Mouse (Mus musculus): Measurements from ENCODE around the gene Prmt3. TPM values are rescaled to one million over a fixed set of nuclear protein-coding genes. Genes with fewer than 3 reads are reported as not detected.

The Prmt3 gene
- polyA plus RNA-seq, 1 experiment from 2014 or later = 67.5 TPM

GRCm38 (mm10) chr7:49825492-49825891 lies 47.3 kb downstream of the Prmt3 start:
- H3K36me3 ChIP-seq (ENCODE audit: insufficient read depth) = peaks cover 42% of the 10 kb centered on the region
- H3K27me3 ChIP-seq (ENCODE audit: insufficient read depth, low read length) = no peaks in the 10 kb centered on the region
- H3K9ac ChIP-seq = no peak overlapping the region

DNA sequence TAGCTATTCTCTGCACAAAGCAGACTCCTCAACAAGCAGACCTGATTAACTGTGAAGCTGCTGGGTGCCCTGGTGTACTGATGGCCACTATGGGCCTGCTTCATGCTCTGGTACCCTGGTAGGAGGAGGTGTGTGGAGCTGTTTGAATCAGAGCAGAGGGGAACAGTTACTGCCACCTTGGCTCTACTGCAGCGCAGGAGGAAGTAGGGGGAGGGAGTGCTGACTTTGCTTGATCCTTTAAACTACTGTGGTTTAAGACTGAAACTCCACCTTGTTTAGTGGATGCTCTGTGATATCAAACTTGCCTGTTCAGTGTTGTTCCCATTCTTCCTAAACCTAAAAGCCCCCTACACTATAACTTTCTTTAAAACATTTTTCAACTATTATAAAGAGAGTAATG lies 49.8 kb downstream of the Prmt3 start:
- H3K27ac ChIP-seq (ENCODE audit: low read depth) = no peak overlapping the region
- H3K4me1 ChIP-seq (ENCODE audit: insufficient read depth) = no peaks in the 10 kb centered on the region
- DNase-seq (no peak), ATAC-seq (ENCODE audit: insufficient read depth) (no peak)
- H3K9ac ChIP-seq = no peak overlapping the region
- no peaks in the 10 kb centered on the region for H3K27me3 ChIP-seq (ENCODE audit: insufficient read depth, low read length)
- H3K4me2 ChIP-seq = no peak overlapping the region
- H3K4me3 ChIP-seq (ENCODE audit: low read depth, low read length) = no peak overlapping the region
- H3K36me3 ChIP-seq (ENCODE audit: insufficient read depth) = peaks cover 46% of the 10 kb centered on the region
- TF ChIP-seq CTCF (IDR thresholded peaks at IDR 0.05; ENCODE audit: low read depth) = no peak
- 81% methylated on average over 1 of the region's 1 CpGs for WGBS
- H3K9me3 ChIP-seq (ENCODE audit: low read depth, low read length) = no peaks in the 10 kb centered on the region

More at GRCm38 (mm10) chr7:49825492-49825891, 47.3 kb downstream of the Prmt3 start:
- WGBS = 91% methylated on average over 3 of the region's 3 CpGs
- DNase-seq = no peak
- H3K27ac ChIP-seq (ENCODE audit: low read depth) = no peak overlapping the region
- H3K4me2 ChIP-seq = no peak overlapping the region
- no peak for ATAC-seq (ENCODE audit: insufficient read depth)
- no peak for TF ChIP-seq CTCF (IDR thresholded peaks at IDR 0.05; ENCODE audit: low read depth)
- no peaks in the 10 kb centered on the region for H3K9me3 ChIP-seq (ENCODE audit: low read depth, low read length)
- no peak overlapping the region for H3K4me3 ChIP-seq (ENCODE audit: low read depth, low read length)
- H3K4me1 ChIP-seq (ENCODE audit: insufficient read depth) = no peaks in the 10 kb centered on the region

DNA sequence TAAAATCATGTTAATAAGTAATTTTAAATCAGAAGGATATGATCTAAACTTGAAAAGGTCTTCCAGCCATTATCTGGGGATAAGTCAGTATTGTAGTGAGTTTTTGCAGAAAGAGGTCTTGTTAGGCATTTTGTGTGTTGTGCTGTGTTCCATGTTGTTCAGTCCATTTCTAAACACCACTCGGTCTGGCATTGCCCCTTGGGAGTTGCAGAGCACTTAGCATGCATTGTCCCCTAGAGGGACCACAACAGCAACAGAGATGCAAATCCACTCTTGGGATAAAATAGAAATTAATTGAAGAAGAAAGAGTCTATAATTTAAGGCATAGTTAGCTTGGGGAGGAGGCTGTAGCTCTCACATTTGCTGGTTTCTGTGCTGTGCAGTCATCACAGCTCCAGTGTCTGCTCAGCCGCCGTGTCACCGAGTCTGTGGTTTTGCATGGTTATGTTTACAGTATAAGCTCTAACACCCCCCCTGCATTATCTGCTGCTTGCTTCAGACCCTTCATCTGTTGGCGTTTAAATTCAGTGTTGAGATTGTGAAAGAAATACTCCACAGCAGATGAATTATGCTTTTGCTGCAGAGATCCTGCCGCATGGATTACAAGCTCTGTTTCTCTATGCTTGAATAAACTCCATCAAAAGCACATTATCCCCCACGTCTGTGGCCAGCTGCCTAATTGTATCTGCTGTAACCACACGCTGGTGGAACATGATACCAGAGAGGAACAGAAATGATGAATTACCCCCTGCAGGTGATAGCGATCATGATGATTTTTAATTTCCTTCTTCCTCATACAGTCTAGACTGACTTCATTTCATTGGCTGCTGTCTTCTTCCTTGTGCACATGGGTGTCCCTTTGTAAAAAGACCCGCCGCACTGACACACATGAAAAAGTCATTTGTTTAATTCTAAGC lies 64.5 kb downstream of the Prmt3 start:
- 40% methylated on average over 11 of the region's 11 CpGs for WGBS
- H3K36me3 ChIP-seq (ENCODE audit: insufficient read depth) = peaks cover 20% of the 10 kb centered on the region; the same call in 1 of the 2 replicates
- no peak overlapping the region for H3K4me3 ChIP-seq (ENCODE audit: low read depth, low read length)
- no peaks in the 10 kb centered on the region for H3K4me1 ChIP-seq (ENCODE audit: insufficient read depth)
- H3K27ac ChIP-seq (ENCODE audit: low read depth) = peak overlapping the region; percentile 27; the same call in 1 of the 2 replicates
- H3K4me2 ChIP-seq = no peak overlapping the region
- H3K9ac ChIP-seq = no peak overlapping the region
- no peaks in the 10 kb centered on the region for H3K9me3 ChIP-seq (ENCODE audit: low read depth, low read length)
- DNase-seq (peak; percentile 63), ATAC-seq (ENCODE audit: insufficient read depth) (peak; percentile 67)
- no peak for TF ChIP-seq CTCF (IDR thresholded peaks at IDR 0.05; ENCODE audit: low read depth)
- H3K27me3 ChIP-seq (ENCODE audit: insufficient read depth, low read length) = no peaks in the 10 kb centered on the region

- DNase-seq = peak; percentile 13
- no peak for TF ChIP-seq CTCF (IDR thresholded peaks at IDR 0.05; ENCODE audit: low read depth)
- ATAC-seq (ENCODE audit: insufficient read depth) = peak; percentile 53; the same call in 1 of the 2 replicates
Measured at GRCm38 (mm10) chr7:49843304-49843933, 65.3 kb downstream of the Prmt3 start.

DNA sequence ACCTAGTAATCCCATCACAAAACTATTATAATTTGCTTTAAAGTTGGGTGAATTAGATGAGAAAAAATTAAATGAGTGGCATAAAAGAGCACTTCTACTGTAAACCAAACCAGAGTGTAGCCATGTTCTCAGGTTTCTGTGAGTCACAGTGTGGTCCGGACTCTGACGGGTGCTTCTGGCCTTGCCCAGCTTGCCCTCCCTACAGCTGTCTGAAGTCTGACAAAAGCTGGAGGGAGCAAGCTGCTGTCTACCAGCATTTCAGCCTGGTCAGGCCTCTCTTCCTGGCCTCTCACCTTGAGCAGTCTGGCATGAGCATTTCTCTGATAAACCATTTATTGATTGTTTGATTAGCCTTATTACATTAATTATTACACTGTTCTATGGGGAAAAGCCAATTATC lies 69.8 kb downstream of the Prmt3 start:
- TF ChIP-seq CTCF (IDR thresholded peaks at IDR 0.05; ENCODE audit: low read depth) = no peak
- DNase-seq = no peak
- 71% methylated on average over 2 of the region's 2 CpGs for WGBS
- H3K36me3 ChIP-seq (ENCODE audit: insufficient read depth) = peaks cover 13% of the 10 kb centered on the region
- ATAC-seq (ENCODE audit: insufficient read depth) = no peak
- H3K4me3 ChIP-seq (ENCODE audit: low read depth, low read length) = no peak overlapping the region
- no peak overlapping the region for H3K4me2 ChIP-seq
- H3K27ac ChIP-seq (ENCODE audit: low read depth) = no peak overlapping the region
- no peaks in the 10 kb centered on the region for H3K27me3 ChIP-seq (ENCODE audit: insufficient read depth, low read length)
- no peaks in the 10 kb centered on the region for H3K4me1 ChIP-seq (ENCODE audit: insufficient read depth)
- no peak overlapping the region for H3K9ac ChIP-seq
- H3K9me3 ChIP-seq (ENCODE audit: low read depth, low read length) = no peaks in the 10 kb centered on the region

More at GRCm38 (mm10) chr7:49843304-49843933, 65.3 kb downstream of the Prmt3 start:
- Histone ChIP-seq H3K9ac (no peak overlapping the region), H3K4me3 (ENCODE audit: low read depth, low read length) (no peak overlapping the region), H3K27ac (ENCODE audit: low read depth) (no peak overlapping the region), H3K27me3 (ENCODE audit: insufficient read depth, low read length) (no peaks in the 10 kb centered on the region), H3K36me3 (ENCODE audit: insufficient read depth) (peaks cover 20% of the 10 kb centered on the region; the same call in 1 of the 2 replicates), H3K9me3 (ENCODE audit: low read depth, low read length) (no peaks in the 10 kb centered on the region), H3K4me2 (no peak overlapping the region), H3K4me1 (ENCODE audit: insufficient read depth) (no peaks in the 10 kb centered on the region)
- 38% methylated on average over 6 of the region's 6 CpGs for WGBS

GRCm38 (mm10) chr7:49853342-49854181 lies 75.4 kb downstream of the Prmt3 start:
- 74% methylated on average over 5 of the region's 5 CpGs for WGBS
- DNase-seq (no peak), ATAC-seq (ENCODE audit: insufficient read depth) (no peak)
- no peak overlapping the region for H3K27ac ChIP-seq (ENCODE audit: low read depth)
- no peak overlapping the region for H3K4me2 ChIP-seq
- no peaks in the 10 kb centered on the region for H3K4me1 ChIP-seq (ENCODE audit: insufficient read depth)
- peaks cover 37% of the 10 kb centered on the region for H3K36me3 ChIP-seq (ENCODE audit: insufficient read depth)
- no peaks in the 10 kb centered on the region for H3K9me3 ChIP-seq (ENCODE audit: low read depth, low read length)
- no peaks in the 10 kb centered on the region for H3K27me3 ChIP-seq (ENCODE audit: insufficient read depth, low read length)
- no peak for TF ChIP-seq CTCF (IDR thresholded peaks at IDR 0.05; ENCODE audit: low read depth)
- no peak overlapping the region for H3K4me3 ChIP-seq (ENCODE audit: low read depth, low read length)
- no peak overlapping the region for H3K9ac ChIP-seq

Measured in lung, embryonic 14.5 days (tissue).